In genomic region chr17:65252160-65252559, GRCm38 (mm10) we compare ENCODE assay signal across 8 mouse cellular contexts.
DNase-seq lines count a peak whose midpoint lies in the region; ATAC-seq lines count a peak whose summit lies in the region.

No protein-coding gene starts in this region.

- intact Hi-C loops in left cerebral cortex, postnatal 4 days (cut with DNase I), result no loop called here
- intact Hi-C loops in left cerebral cortex, postnatal 36 days (cut with DNase I), result no loop called here
- intact Hi-C loops in heart, postnatal 36 days (cut with DNase I), result loop anchor here (1.0 to 5.0 kb wide), 3 partner anchors 181 to 755 kb away; no protein-coding TSS in a partner anchor

- ATAC-seq in frontal cortex, adult (ENCODE audit: low TSS enrichment), result no peak

- peak; percentile 6 to 17 for DNase-seq in frontal cortex, postnatal 25 days (ENCODE audit: low spot score in 2 of 2)
- no peak for DNase-seq in frontal cortex, postnatal 14 days (ENCODE audit: low spot score in 2 of 2)
- peak; percentile 54 for DNase-seq in left cerebral cortex, postnatal 4 days
- DNase-seq in left cerebral cortex, postnatal 36 days (ENCODE audit: low spot score in 2 of 2), result no peak
- peak; percentile 20 for DNase-seq in Muller cell, postnatal 12 days (ENCODE audit: inconsistent ontology term)
- DNase-seq in heart, postnatal 36 days, result peak; percentile 16 to 23
- DNase-seq in B cell, adult 2 months, result no peak

Comparison
In these comparisons a context has a peak if more than half of its experiments do, and no peak if none do; other contexts are left out.
1. DNase-seq: peak in frontal cortex, postnatal 25 days (2 of 2), left cerebral cortex, postnatal 4 days (single experiment), Muller cell, postnatal 12 days (single experiment) and heart, postnatal 36 days (2 of 2); none in frontal cortex, postnatal 14 days (0 of 2), left cerebral cortex, postnatal 36 days (0 of 2) and B cell, adult 2 months (0 of 2).